Mouse (Mus musculus): ENCODE measurements at regions not wholly inside any gene's neighbourhood (a gene's known extent, or its start where the extent isn't known, plus 50 kb on each side); places are given as distances from the start of the nearest gene placed in this dataset.
A peak's percentile ranks its signal among the peaks of the same experiment; 100 is the strongest.

GRCm38 (mm10) chr9:115387471-115388360 is 77.5 kb upstream of the Stt3b start:
- no peak overlapping the region for H3ac ChIP-seq (ENCODE audit: control insufficient read depth, insufficient read length)
- H3K4me2 ChIP-seq (ENCODE audit: low read depth), result no peak overlapping the region
- H3K4me3 ChIP-seq, result no peak overlapping the region
- TF ChIP-seq MYOG (IDR thresholded peaks at IDR 0.05; ENCODE audit: control insufficient read depth in 1 of 3, insufficient read depth in 1 of 3, insufficient read length in 2 of 3, low read depth in 2 of 3), result no peak
- no peak for TF ChIP-seq MAX (IDR thresholded peaks at IDR 0.05; ENCODE audit: low read depth)
- no peak for TF ChIP-seq POLR2A (IDR thresholded peaks at IDR 0.05; ENCODE audit: insufficient read length, low read depth)
- TF ChIP-seq E2F4 (IDR thresholded peaks at IDR 0.05; ENCODE audit: insufficient read depth), result no peak
- no peak for TF ChIP-seq MYOD1 (IDR thresholded peaks at IDR 0.05; ENCODE audit: control insufficient read depth in 1 of 3, insufficient read length in 2 of 3, low read depth in 2 of 3)
- no peak for TF ChIP-seq USF1 (IDR thresholded peaks at IDR 0.05; ENCODE audit: low read depth)
- no peaks in the 10 kb centered on the region for H3K79me2 ChIP-seq (ENCODE audit: control insufficient read depth, insufficient read depth)
- H3K27me3 ChIP-seq (ENCODE audit: control insufficient read depth, insufficient read depth, insufficient read length), result no peaks in the 10 kb centered on the region
- no peaks in the 10 kb centered on the region for H3K36me3 ChIP-seq (ENCODE audit: control insufficient read depth, insufficient read depth)

- no peaks in the 10 kb centered on the region for H3K36me3 ChIP-seq (ENCODE audit: control insufficient read depth, insufficient read depth)
- no peaks in the 10 kb centered on the region for H3K79me2 ChIP-seq (ENCODE audit: control insufficient read depth, insufficient read depth)
- no peak overlapping the region for H3K4me2 ChIP-seq (ENCODE audit: low read depth)
- TF ChIP-seq POLR2A (IDR thresholded peaks at IDR 0.05; ENCODE audit: insufficient read length, low read depth) (no peak), E2F4 (IDR thresholded peaks at IDR 0.05; ENCODE audit: insufficient read depth) (no peak), MAX (IDR thresholded peaks at IDR 0.05; ENCODE audit: low read depth) (no peak), CEBPB (IDR thresholded peaks at IDR 0.05; ENCODE audit: insufficient read depth, poor library complexity, severe bottlenecking) (no peak), POLR2AphosphoS2 (IDR thresholded peaks at IDR 0.05; ENCODE audit: insufficient read length, low read depth) (no peak), REST (IDR thresholded peaks at IDR 0.05; ENCODE audit: insufficient read depth, insufficient read length) (no peak), MYOG (IDR thresholded peaks at IDR 0.05; ENCODE audit: control insufficient read depth in 1 of 3, insufficient read depth in 1 of 3, insufficient read length in 2 of 3, low read depth in 2 of 3) (no peak), SRF (IDR thresholded peaks at IDR 0.05; ENCODE audit: control insufficient read depth, insufficient read length, low read depth) (no peak), TCF3 (IDR thresholded peaks at IDR 0.05; ENCODE audit: insufficient read length, low read depth) (no peak), USF1 (IDR thresholded peaks at IDR 0.05; ENCODE audit: low read depth) (no peak), TCF12 (IDR thresholded peaks at IDR 0.05; ENCODE audit: insufficient read depth, poor library complexity, severe bottlenecking) (no peak), MYOD1 (IDR thresholded peaks at IDR 0.05; ENCODE audit: control insufficient read depth in 1 of 3, insufficient read length in 2 of 3, low read depth in 2 of 3) (no peak)
- no peak overlapping the region for H3ac ChIP-seq (ENCODE audit: control insufficient read depth, insufficient read length)
- H3K4me3 ChIP-seq, result no peak overlapping the region
- no peaks in the 10 kb centered on the region for H3K27me3 ChIP-seq (ENCODE audit: control insufficient read depth, insufficient read depth, insufficient read length)
Observed at GRCm38 (mm10) chr9:115388361-115388759, 78.1 kb upstream of the Stt3b start.

DNA sequence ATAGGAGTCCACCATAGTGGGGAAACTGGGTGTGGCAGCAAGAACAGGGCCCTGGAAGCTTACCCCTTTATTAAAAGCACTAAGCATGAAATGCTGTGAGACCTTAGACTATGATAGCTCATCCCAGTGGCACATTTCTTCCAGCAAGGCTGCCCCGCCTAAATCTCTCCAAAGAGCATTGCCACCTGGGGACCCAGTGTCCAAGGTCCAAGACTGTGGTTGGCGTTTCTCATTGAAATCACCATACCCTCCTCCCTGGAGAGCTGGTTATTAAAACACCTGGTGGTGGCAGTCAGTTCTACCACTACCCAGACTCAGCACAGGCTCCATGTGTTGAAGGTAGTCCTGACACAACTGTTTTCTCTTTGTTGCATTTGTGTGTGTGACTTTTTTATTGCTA is 78.9 kb upstream of the Stt3b start:
- TF ChIP-seq SRF (IDR thresholded peaks at IDR 0.05; ENCODE audit: control insufficient read depth, insufficient read length, low read depth) (no peak), REST (IDR thresholded peaks at IDR 0.05; ENCODE audit: insufficient read depth, insufficient read length) (no peak), E2F4 (IDR thresholded peaks at IDR 0.05; ENCODE audit: insufficient read depth) (no peak), CEBPB (IDR thresholded peaks at IDR 0.05; ENCODE audit: insufficient read depth, poor library complexity, severe bottlenecking) (no peak), TCF12 (IDR thresholded peaks at IDR 0.05; ENCODE audit: insufficient read depth, poor library complexity, severe bottlenecking) (no peak), MYOD1 (IDR thresholded peaks at IDR 0.05; ENCODE audit: control insufficient read depth in 1 of 3, insufficient read length in 2 of 3, low read depth in 2 of 3) (no peak), TCF3 (IDR thresholded peaks at IDR 0.05; ENCODE audit: insufficient read length, low read depth) (no peak), MAX (IDR thresholded peaks at IDR 0.05; ENCODE audit: low read depth) (no peak), USF1 (IDR thresholded peaks at IDR 0.05; ENCODE audit: low read depth) (no peak), POLR2AphosphoS2 (IDR thresholded peaks at IDR 0.05; ENCODE audit: insufficient read length, low read depth) (no peak), POLR2A (IDR thresholded peaks at IDR 0.05; ENCODE audit: insufficient read length, low read depth) (no peak)
- H3K27me3 ChIP-seq (ENCODE audit: control insufficient read depth, insufficient read depth, insufficient read length), result no peaks in the 10 kb centered on the region
- no peaks in the 10 kb centered on the region for H3K79me2 ChIP-seq (ENCODE audit: control insufficient read depth, insufficient read depth)

GRCm38 (mm10) chr9:115390880-115391281 is 80.7 kb upstream of the Stt3b start:
- Histone ChIP-seq H3K4me3 (no peak overlapping the region), H3K27me3 (ENCODE audit: control insufficient read depth, insufficient read depth, insufficient read length) (no peaks in the 10 kb centered on the region), H3K4me2 (ENCODE audit: low read depth) (peak overlapping the region; percentile 58), H3K79me2 (ENCODE audit: control insufficient read depth, insufficient read depth) (no peaks in the 10 kb centered on the region), H3K36me3 (ENCODE audit: control insufficient read depth, insufficient read depth) (no peaks in the 10 kb centered on the region), H3ac (ENCODE audit: control insufficient read depth, insufficient read length) (no peak overlapping the region)
- TF ChIP-seq SRF (IDR thresholded peaks at IDR 0.05; ENCODE audit: control insufficient read depth, insufficient read length, low read depth), result no peak
- TF ChIP-seq MYOG (IDR thresholded peaks at IDR 0.05; ENCODE audit: control insufficient read depth in 1 of 3, insufficient read depth in 1 of 3, insufficient read length in 2 of 3, low read depth in 2 of 3), result peak in 1 of 3 experiments; percentile 38
- no peak for TF ChIP-seq TCF3 (IDR thresholded peaks at IDR 0.05; ENCODE audit: insufficient read length, low read depth)
- TF ChIP-seq CEBPB (IDR thresholded peaks at IDR 0.05; ENCODE audit: insufficient read depth, poor library complexity, severe bottlenecking), result no peak
- no peak for TF ChIP-seq POLR2AphosphoS2 (IDR thresholded peaks at IDR 0.05; ENCODE audit: insufficient read length, low read depth)
- peak in 2 of 3 experiments; percentile 50 to 58 for TF ChIP-seq MYOD1 (IDR thresholded peaks at IDR 0.05; ENCODE audit: control insufficient read depth in 1 of 3, insufficient read length in 2 of 3, low read depth in 2 of 3)
- TF ChIP-seq E2F4 (IDR thresholded peaks at IDR 0.05; ENCODE audit: insufficient read depth), result no peak

More for the DNA sequence above, 78.9 kb upstream of the Stt3b start:
- H3K4me3 ChIP-seq, result no peak overlapping the region
- H3K4me2 ChIP-seq (ENCODE audit: low read depth), result no peak overlapping the region
- no peak overlapping the region for H3ac ChIP-seq (ENCODE audit: control insufficient read depth, insufficient read length)
- no peaks in the 10 kb centered on the region for H3K36me3 ChIP-seq (ENCODE audit: control insufficient read depth, insufficient read depth)

All from myocyte (in vitro differentiated cells).